Mouse (Mus musculus): ENCODE measurements around the gene Cxadr.

GRCm38 (mm10) chr16:78302678-78303050 lies 1.4 kb downstream of the Cxadr start:
- TF ChIP-seq EP300 (IDR thresholded peaks at IDR 0.05; ENCODE audit: low read depth) (no peak), CTCF (IDR thresholded peaks at IDR 0.05; ENCODE audit: low read depth) (no peak)
